Mouse (Mus musculus): ENCODE results near the gene N6amt1.
A peak's percentile ranks its signal among the peaks of the same experiment; 100 is the strongest.

GRCm38 (mm10) chr16:87405001-87405400 is 51.0 kb downstream of the N6amt1 start:
- TF ChIP-seq POLR2A (IDR thresholded peaks at IDR 0.05; ENCODE audit: borderline replicate concordance, control insufficient read depth, low read depth, low read length), result no peak
- TF ChIP-seq CTCF (IDR thresholded peaks at IDR 0.05; ENCODE audit: control insufficient read depth, insufficient read depth, low read length), result 0 out of 2 replicates have a peak, but pooled peaks have one; percentile 14

Data from bone marrow, adult 2 months (tissue).